Mouse (Mus musculus): ENCODE data around the gene Snd1.

DNA sequence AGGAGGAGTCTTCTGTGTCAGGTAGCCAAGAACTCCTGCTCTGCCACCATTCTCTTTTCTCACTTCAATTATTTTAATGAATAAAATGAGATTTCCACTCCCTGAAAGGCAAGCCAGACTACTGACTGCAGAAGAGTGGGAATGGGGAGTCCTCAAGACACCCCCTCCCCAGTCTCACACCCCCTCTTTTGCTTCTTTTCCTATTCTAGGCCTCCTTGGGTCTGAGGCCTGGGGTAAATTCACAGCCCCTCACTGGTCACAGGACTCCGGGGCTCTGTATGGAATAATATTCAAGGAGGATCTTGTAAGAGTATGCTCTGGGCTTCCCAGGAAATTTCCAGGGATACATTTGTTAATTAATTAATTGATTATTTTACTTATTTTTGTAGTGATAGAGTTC is 507.9 kb downstream of the Snd1 start:
- no peak for TF ChIP-seq CTCF (IDR thresholded peaks at IDR 0.05; ENCODE audit: control insufficient read depth, insufficient read depth, low read length)
- TF ChIP-seq POLR2A (IDR thresholded peaks at IDR 0.05; ENCODE audit: borderline replicate concordance, control insufficient read depth, low read depth, low read length) = no peak
